Comparison of ENCODE assay signal across 27 mouse cellular contexts in the genomic region with DNA sequence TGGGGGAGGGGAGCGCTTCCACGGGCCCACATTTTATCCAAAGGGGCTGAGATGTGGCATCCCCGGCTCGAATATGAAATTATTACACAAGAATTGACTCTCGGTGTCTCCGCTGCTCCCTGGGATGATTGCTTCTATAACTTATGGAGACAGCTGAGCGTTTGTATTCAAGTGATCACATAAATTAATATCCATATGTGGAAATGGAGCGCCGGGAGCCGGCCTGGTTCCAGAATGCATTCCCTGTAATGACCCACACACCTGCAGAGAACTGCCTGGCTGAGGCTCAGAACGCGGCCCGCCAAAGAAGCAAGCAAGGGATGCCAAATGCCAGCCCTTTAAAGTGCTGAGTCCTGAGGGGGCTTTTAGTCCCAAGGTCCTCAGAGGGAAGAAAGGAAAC.
"Had no signal": no experiment of that assay in that cellular context is flagged by ENCODE, and none has a peak within 500 bp of the region (broad histone marks: within the 10 kb centered on the region; RNA-seq: fewer than 3 reads in every experiment).

No protein-coding gene starts in this region.

- H3K4me3 ChIP-seq: embryonic facial prominence, embryonic 10.5 days; embryonic facial prominence, embryonic 12.5 days; embryonic facial prominence, embryonic 13.5 days; embryonic facial prominence, embryonic 15.5 days; erythroblast, embryonic 14.5 days; forebrain, embryonic 10.5 days; forebrain, embryonic 12.5 days; forebrain, embryonic 13.5 days; forebrain, embryonic 15.5 days; gastrocnemius, adult 2 months had no signal

- H3K9me3 ChIP-seq: embryonic facial prominence, embryonic 10.5 days; embryonic facial prominence, embryonic 12.5 days; embryonic facial prominence, embryonic 13.5 days; embryonic facial prominence, embryonic 15.5 days; forebrain, embryonic 10.5 days; forebrain, embryonic 12.5 days; forebrain, embryonic 13.5 days; forebrain, embryonic 15.5 days had no signal

- H3K27ac ChIP-seq: embryonic facial prominence, embryonic 10.5 days; embryonic facial prominence, embryonic 12.5 days; embryonic facial prominence, embryonic 13.5 days; embryonic facial prominence, embryonic 15.5 days; forebrain, embryonic 10.5 days; forebrain, embryonic 12.5 days; forebrain, embryonic 13.5 days; forebrain, embryonic 15.5 days; gastrocnemius, adult 2 months had no signal

- H3K4me2 ChIP-seq: embryonic facial prominence, embryonic 12.5 days; embryonic facial prominence, embryonic 13.5 days; embryonic facial prominence, embryonic 15.5 days; forebrain, embryonic 12.5 days; forebrain, embryonic 13.5 days; forebrain, embryonic 15.5 days had no signal

- H3K36me3 ChIP-seq: embryonic facial prominence, embryonic 10.5 days; embryonic facial prominence, embryonic 12.5 days; embryonic facial prominence, embryonic 13.5 days; embryonic facial prominence, embryonic 15.5 days; forebrain, embryonic 10.5 days; forebrain, embryonic 12.5 days; forebrain, embryonic 15.5 days had no signal

- H3K4me1 ChIP-seq: embryonic facial prominence, embryonic 12.5 days; embryonic facial prominence, embryonic 13.5 days; embryonic facial prominence, embryonic 15.5 days; forebrain, embryonic 12.5 days; forebrain, embryonic 13.5 days; forebrain, embryonic 15.5 days had no signal

- DNase-seq: cerebellum, adult 18-20 months; cerebellum, adult 2 months; cerebellum, adult 8-10 months; cerebellum, adult 9-10 months; cerebellum, adult 9-11 months; cerebellum, postnatal 14 days; cerebellum, postnatal 25 days; cerebellum, postnatal 36 days; embryo, embryonic 11 days; forebrain, postnatal 0 days; gastrocnemius, adult 2 months; gastrocnemius, postnatal 10 days; gastrocnemius, postnatal 14 days; gastrocnemius, postnatal 25 days; gastrocnemius, postnatal 36 days; heart, adult 18-20 months had no signal

- ATAC-seq: forebrain, embryonic 13.5 days; forebrain, embryonic 14.5 days; forebrain, embryonic 15.5 days; forebrain, embryonic 16.5 days; forebrain, postnatal 0 days had no signal

- H3K27me3 ChIP-seq: forebrain, embryonic 15.5 days had no signal

- H3K9ac ChIP-seq: embryonic facial prominence, embryonic 12.5 days; embryonic facial prominence, embryonic 13.5 days; embryonic facial prominence, embryonic 15.5 days; forebrain, embryonic 12.5 days; forebrain, embryonic 13.5 days; forebrain, embryonic 15.5 days; forebrain, postnatal 0 days had no signal
